Mouse (Mus musculus) layer of hippocampus, adult 2 months (tissue): ENCODE results near the gene Ccdc149. TPM values are rescaled to one million over a fixed set of nuclear protein-coding genes. Genes with fewer than 3 reads are reported as not detected.

Source experiments
- DNase-seq, 2 experiments: peaks; one replicate each; pipeline ENCODE4 v3.0.0; 2022; ENCODE audit warnings: low spot score in 2 of 2
- H3K27ac ChIP-seq: fragments of 200-600 bp; 2 replicates; pipeline ENCODE4 v1.8.1; 2022
- H3K4me3 ChIP-seq: fragments of 200-600 bp; 2 replicates; pipeline ENCODE4 v1.8.1; 2022; ENCODE audit warnings: mild to moderate bottlenecking
- CTCF ChIP-seq: fragments of 200-600 bp; conservative IDR thresholded peaks from 2 replicates; pipeline ENCODE4 v1.8.1; 2022; ENCODE audit warnings: antibody characterized with exemption, mild to moderate bottlenecking, moderate library complexity
- long read RNA-seq, 2 experiments: library from polyadenylated mRNA; stranded (forward); transcript quantifications; one replicate each; pipeline ENCODE4 v2.0.0; 2021; ENCODE audit warnings: borderline mapping rate in 2 of 2
- total RNA-seq, 2 experiments: library from RNA; stranded (reverse); gene quantifications; 2 replicates each; pipeline ENCODE4 v1.2.3; 2021

Gene Ccdc149
- total RNA-seq: 10 to 100 TPM; 67.8 to 69.8 TPM
- long read RNA-seq, experiment 1, partial matches to known transcripts: 1 of 74 reads
- long read RNA-seq, experiment 1, other reads (novel, unspliced or antisense): 70 of 74 reads
- long read RNA-seq, experiment 2, transcript Ccdc149-201 (12 exons, 3,295 nt): major isoform, 5 of 89 reads
- long read RNA-seq, experiment 2, partial matches to known transcripts: 3 of 89 reads
- long read RNA-seq, experiment 2, other reads (novel, unspliced or antisense): 80 of 89 reads

GRCm38 (mm10) chr5:52470991-52471801 is at the start of gene Ccdc149:
Ccdc149 (minus strand) TSS chr5:52471521.
- no peak for TF ChIP-seq CTCF

DNA sequence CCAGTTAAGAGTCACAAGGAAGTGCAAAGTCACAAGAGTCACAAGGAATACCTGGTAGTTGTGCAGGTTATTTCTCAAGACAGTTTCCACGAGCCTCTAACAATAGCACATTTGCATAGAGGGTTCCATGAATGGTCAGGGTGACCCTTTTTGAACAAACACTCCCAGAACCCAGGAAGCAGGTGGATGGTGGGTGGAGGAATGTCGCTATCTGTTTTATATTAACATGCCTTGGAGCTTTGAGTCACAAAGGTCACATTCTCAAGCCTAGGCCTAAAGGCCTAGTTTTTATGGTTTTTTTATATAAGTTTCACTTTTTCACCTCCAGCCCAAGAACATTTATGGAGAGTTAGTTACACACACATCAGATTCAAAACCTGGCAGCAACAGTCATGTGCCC is 48.6 kb upstream of the Ccdc149 start:
- no peak for TF ChIP-seq CTCF
- H3K4me3 ChIP-seq: no peak overlapping the region
- no peak overlapping the region for H3K27ac ChIP-seq
- no peak for DNase-seq

More at GRCm38 (mm10) chr5:52470991-52471801, at the start of gene Ccdc149:
- peak; percentile 82 to 86 for DNase-seq
- Histone ChIP-seq H3K4me3 (peak within 1 kb of the TSS; percentile 95), H3K27ac (peak within 1 kb of the TSS; percentile 99)

- peak overlapping the region; percentile 54 for H3K4me3 ChIP-seq
- H3K27ac ChIP-seq: no peak overlapping the region
- no peak for TF ChIP-seq CTCF
- peak; percentile 17 to 37 for DNase-seq
Measured at GRCm38 (mm10) chr5:52516072-52516476, 44.8 kb upstream of the Ccdc149 start.

GRCm38 (mm10) chr5:52515246-52516021 is 44.1 kb upstream of the Ccdc149 start:
- peak; percentile 88 for TF ChIP-seq CTCF
- DNase-seq: peak; percentile 57 to 84
- H3K4me3 ChIP-seq: peak overlapping the region; percentile 54
- 0 out of 2 replicates have a peak overlapping the region, but pooled peaks have one; percentile 14 for H3K27ac ChIP-seq

DNA sequence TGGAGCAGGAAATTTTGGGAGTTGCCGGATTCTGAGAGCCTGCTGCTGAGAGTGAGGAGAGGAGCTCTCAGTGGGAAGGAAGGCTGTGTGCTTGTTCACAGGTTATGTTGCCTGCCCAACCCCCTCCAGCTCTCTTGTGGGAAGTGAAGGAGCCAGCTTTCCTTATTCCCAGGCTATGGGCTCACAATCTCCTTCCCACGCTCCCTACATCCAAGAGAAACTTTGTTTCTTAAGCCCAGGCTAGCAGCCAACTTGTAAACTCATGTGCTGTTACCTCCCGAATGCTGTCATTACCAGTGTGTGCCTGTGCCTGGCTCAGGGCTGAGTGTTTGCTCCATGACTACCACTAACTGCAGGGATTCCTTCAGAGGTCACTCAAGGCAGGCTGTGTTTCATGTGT is 39.8 kb upstream of the Ccdc149 start:
- H3K4me3 ChIP-seq: no peak overlapping the region
- no peak overlapping the region for H3K27ac ChIP-seq
- TF ChIP-seq CTCF: no peak
- DNase-seq: no peak

DNA sequence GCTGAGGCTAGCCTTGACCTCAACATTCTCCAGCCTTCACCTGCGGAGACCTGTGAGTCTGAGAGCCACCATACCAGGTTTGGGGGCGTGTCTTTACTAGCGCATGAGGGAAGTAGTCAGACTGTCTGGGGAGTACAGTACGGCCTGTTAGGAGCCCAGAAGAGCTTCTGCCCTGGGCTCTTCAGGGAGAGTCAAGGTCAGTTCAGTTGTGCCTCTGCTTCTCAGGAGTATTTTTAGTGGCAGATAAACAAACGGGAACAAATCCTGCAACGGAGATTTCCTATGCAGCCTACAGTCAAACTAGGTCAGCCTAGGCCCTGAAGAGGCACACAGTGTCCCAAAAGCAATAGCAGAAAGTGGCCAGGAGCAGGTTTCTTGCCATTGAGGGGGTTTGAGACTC is 38.1 kb upstream of the Ccdc149 start:
- Histone ChIP-seq H3K27ac (no peak overlapping the region), H3K4me3 (no peak overlapping the region)
- no peak for DNase-seq
- no peak for TF ChIP-seq CTCF

DNA sequence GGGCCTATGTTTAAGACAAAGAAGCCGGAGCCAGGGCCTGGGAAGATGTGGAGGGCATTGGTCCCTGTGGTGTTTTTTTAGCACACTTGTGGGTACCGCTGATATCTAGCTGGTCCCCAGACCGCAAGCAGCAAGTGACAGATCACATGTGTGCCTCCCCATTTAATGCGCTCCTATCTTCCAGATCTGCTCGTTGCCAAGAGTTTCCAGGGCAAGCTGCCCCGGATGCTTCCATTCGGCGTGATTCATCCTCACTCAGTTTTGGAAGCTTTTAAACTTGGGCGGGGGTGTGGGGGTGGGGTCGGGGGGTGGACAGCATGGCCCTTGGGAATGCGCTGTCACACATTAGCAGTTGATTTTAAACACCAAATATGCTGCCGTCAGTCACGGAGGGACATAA is 33.3 kb upstream of the Ccdc149 start:
- H3K27ac ChIP-seq: peak overlapping the region; percentile 85
- no peak for DNase-seq
- no peak for TF ChIP-seq CTCF
- peak overlapping the region; percentile 28 for H3K4me3 ChIP-seq

GRCm38 (mm10) chr5:52504148-52504547 is 32.8 kb upstream of the Ccdc149 start:
- peak overlapping the region; percentile 28 for H3K4me3 ChIP-seq
- peak; percentile 48 to 66 for DNase-seq

GRCm38 (mm10) chr5:52495671-52496070 is 24.4 kb upstream of the Ccdc149 start:
- no peak for DNase-seq
- no peak for TF ChIP-seq CTCF
- no peak overlapping the region for H3K4me3 ChIP-seq
- no peak overlapping the region for H3K27ac ChIP-seq

More at GRCm38 (mm10) chr5:52504148-52504547, 32.8 kb upstream of the Ccdc149 start:
- H3K27ac ChIP-seq: peak overlapping the region; percentile 85
- no peak for TF ChIP-seq CTCF

DNA sequence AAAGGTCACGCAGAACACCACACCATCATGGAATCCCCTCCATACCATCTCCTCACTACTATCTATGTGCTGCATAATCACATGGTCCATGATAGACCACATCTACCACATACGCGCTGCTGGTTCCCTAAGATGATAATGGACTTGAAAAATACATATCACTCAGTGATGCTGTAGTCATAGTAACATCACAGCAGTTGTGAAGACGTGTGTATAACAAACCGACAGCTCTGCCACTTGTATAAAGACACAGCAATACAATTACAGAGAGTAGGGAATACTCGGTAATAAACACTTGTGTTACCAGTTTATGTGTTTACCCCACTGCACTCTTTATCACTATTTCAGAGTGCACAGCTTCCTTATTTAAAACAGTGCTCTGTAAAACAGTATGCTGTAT is 20.2 kb upstream of the Ccdc149 start:
- no peak for DNase-seq
- H3K4me3 ChIP-seq: no peak overlapping the region
- no peak overlapping the region for H3K27ac ChIP-seq
- no peak for TF ChIP-seq CTCF

DNA sequence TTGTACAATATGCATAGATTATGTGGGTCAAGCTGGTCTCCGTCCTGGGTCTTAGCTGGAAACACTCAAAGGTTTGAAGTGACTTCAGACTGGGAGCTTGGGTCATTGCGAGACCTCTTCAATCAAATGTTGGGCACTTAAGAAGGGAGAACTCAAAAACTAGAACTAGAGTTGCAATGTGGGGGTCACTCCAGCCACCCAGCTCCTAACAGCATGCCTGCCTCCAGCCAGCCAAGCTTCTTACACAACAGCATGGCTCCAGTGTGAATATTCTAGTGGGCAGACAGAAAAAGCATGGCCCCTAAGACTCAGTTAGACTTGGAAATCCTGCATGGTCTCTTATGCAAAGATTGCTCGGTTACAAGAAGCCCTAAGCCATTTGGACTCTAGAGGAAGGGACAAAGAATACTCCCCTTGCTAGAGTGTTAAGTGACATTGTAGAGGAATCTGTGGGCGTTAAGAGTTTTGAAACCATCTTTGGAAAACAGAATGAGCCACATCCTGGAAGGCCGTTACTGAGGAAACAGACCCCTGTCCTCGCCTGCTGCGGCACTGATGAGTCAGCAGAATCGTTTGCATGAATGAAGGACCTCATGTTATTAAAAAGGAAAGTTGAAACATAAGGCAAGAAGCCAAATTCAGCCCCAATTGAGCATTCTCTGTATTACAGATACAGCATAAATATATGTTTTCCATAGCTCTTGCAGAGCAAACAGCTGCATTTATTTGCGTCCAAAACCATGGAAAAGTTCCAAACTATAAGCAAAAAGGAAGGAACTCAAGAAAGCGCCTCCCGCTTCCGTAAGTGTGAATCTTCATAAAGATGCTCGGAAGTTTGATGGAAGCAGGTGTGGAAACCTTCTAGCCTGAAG is 16.5 kb upstream of the Ccdc149 start:
- Histone ChIP-seq H3K27ac (no peak overlapping the region), H3K4me3 (no peak overlapping the region)
- no peak for DNase-seq
- TF ChIP-seq CTCF: no peak

DNA sequence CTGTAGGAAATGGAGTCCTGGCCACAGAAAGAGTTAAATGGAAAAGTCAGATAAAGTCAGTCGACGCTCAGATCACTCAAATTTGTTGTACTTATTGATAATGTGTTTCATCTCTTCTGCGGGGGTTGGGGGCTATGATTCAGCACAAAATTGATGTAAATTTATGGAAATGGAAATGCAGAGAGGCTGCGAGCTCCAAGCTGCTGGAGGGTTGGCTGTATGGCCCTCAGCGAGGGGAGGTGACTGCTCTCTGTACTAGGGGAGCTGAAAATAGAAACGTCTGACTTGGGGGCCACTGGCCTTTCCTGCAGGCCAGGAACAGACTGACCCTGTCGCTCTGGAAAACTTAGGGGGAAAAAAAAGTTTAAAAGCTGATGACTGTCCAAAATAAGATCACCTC is 5.5 kb upstream of the Ccdc149 start:
- peak overlapping the region; percentile 63 for H3K4me3 ChIP-seq
- no peak for TF ChIP-seq CTCF
- DNase-seq: peak in 1 of 2 experiments; percentile 39
- H3K27ac ChIP-seq: peak overlapping the region; percentile 82
